Mouse (Mus musculus) liver, embryonic 12.5 days (tissue): ENCODE measurements around the gene Ltbp4. TPM values are rescaled to one million over a fixed set of nuclear protein-coding genes. Genes with fewer than 3 reads are reported as not detected.

ENCODE experiments used
- ATAC-seq: fragments of 200-750 bp; cut with Nextera tagmentation; 2 replicates; pipeline ENCODE4 v1.8.0; 2017; ENCODE audit warnings: moderate number of reproducible peaks, mild to moderate bottlenecking, moderate library complexity
- H3K27ac ChIP-seq: fragments of 300-500 bp; sonication (generic); 2 replicates; pipeline ENCODE4 v1.5.1; 2016; ENCODE audit warnings: mild to moderate bottlenecking
- H3K27me3 ChIP-seq: fragments of 300-500 bp; sonication (generic); replicated peaks from 2 replicates; pipeline ENCODE4 v1.6.1; 2016; ENCODE audit warnings: mild to moderate bottlenecking, moderate library complexity
- H3K36me3 ChIP-seq: fragments of 300-500 bp; sonication (generic); 2 replicates; pipeline ENCODE4 v1.6.1; 2016; ENCODE audit warnings: mild to moderate bottlenecking, moderate library complexity
- H3K4me1 ChIP-seq: fragments of 300-500 bp; sonication (generic); 2 replicates; pipeline ENCODE4 v1.6.1; 2016
- H3K4me2 ChIP-seq: fragments of 300-500 bp; sonication (generic); 2 replicates; pipeline ENCODE4 v1.6.1; 2016; ENCODE audit warnings: mild to moderate bottlenecking, moderate library complexity
- H3K4me3 ChIP-seq: fragments of 300-500 bp; sonication (generic); 2 replicates; pipeline ENCODE4 v1.5.1; 2016; ENCODE audit warnings: mild to moderate bottlenecking, moderate library complexity
- H3K9ac ChIP-seq: fragments of 300-500 bp; sonication (generic); 2 replicates; pipeline ENCODE4 v1.6.1; 2016; ENCODE audit warnings: mild to moderate bottlenecking, moderate library complexity
- H3K9me3 ChIP-seq: fragments of 300-500 bp; sonication (generic); replicated peaks from 2 replicates; pipeline ENCODE4 v1.6.1; 2016; ENCODE audit warnings: mild to moderate bottlenecking, moderate library complexity
- WGBS: fragments of 180-500 bp; shearing (Covaris S2); methylation state at CpG from one replicate; pipeline ENCODE4 v1.1.7; 2016; ENCODE audit not compliant: insufficient replicate concordance; 5-methylcytosine and 5-hydroxymethylcytosine counted together
- polyA plus RNA-seq: library from polyadenylated mRNA; unstranded; fragments of >200 nt; fragmentation: Nextera tagmentation; extraction: Ambion mirVana; gene quantifications from 2 replicates; pipeline ENCODE4 v1.2.1, GENCODE M21; 2016

Ltbp4 gene
- polyA plus RNA-seq, 1 experiment from 2014 or later = 5.7 TPM

- Histone ChIP-seq H3K4me1 (peaks cover 10% of the 10 kb centered on the region), H3K36me3 (no peaks in the 10 kb centered on the region), H3K27ac (no peak overlapping the region), H3K9me3 (no peaks in the 10 kb centered on the region), H3K9ac (no peak overlapping the region), H3K27me3 (peaks cover 31% of the 10 kb centered on the region), H3K4me3 (no peak overlapping the region), H3K4me2 (no peak overlapping the region)
- no peak for ATAC-seq
- 73% methylated on average over 7 of the region's 7 CpGs for WGBS
Observed at GRCm38 (mm10) chr7:27288732-27289131, 48.8 kb downstream of the Ltbp4 start.

- no peaks in the 10 kb centered on the region for H3K9me3 ChIP-seq
- no peak overlapping the region; the same call in 1 of the 2 replicates for H3K9ac ChIP-seq
- no peak overlapping the region for H3K4me3 ChIP-seq
- H3K4me2 ChIP-seq = peak overlapping the region; percentile 37
- no peak overlapping the region for H3K27ac ChIP-seq
- H3K27me3 ChIP-seq = peaks cover 31% of the 10 kb centered on the region
- peaks cover 4% of the 10 kb centered on the region for H3K36me3 ChIP-seq
- peak; percentile 50 for ATAC-seq
- 3% methylated on average over 8 of the region's 8 CpGs for WGBS
- peaks cover 14% of the 10 kb centered on the region for H3K4me1 ChIP-seq
Observed at GRCm38 (mm10) chr7:27285698-27286066, 51.8 kb downstream of the Ltbp4 start.

DNA sequence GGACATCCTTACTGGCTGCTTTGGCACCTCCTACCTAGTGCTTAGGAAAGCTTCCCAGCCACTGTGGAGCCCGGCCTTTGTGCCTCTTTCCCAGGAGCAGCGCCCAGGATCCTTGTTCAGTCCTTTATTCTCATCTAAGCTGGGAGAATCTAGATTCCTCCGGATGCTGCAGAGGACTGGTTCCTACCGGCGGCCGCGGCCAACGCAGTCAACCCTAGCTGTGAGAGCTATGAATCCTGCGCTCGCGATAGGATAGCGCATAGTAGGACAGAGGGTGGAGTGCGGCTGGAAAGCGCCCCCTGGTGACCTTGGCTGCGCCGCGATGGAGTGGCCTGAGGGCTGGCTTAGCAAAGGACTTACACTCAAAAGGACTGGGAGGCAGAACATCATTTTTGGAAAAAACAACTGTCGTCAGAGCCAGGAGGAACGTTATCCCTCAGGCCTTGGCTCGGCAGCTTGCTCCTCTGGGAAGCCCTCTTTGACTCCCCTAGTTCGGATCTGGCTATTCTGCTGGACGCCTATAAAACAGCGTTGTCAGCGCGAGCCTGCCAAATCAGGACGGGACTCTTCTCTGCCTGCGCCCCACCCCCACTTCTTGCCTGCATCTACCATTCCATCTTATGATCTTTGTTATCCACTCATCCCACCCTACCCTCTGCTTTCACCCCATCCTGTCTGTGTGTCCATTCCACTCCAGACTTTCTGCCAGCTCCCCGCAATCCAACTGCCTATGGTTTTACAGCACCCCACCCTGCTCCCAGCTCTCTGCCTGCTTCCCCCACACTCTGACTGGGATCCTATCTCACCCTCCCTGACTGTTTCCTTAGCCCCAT lies 52.4 kb downstream of the Ltbp4 start:
- no peak overlapping the region for H3K4me3 ChIP-seq
- 4% methylated on average over 28 of the region's 28 CpGs for WGBS
- peak overlapping the region; percentile 37 for H3K4me2 ChIP-seq
- H3K4me1 ChIP-seq = peaks cover 14% of the 10 kb centered on the region
- no peaks in the 10 kb centered on the region for H3K9me3 ChIP-seq
- H3K27ac ChIP-seq = no peak overlapping the region
- H3K27me3 ChIP-seq = peaks cover 31% of the 10 kb centered on the region
- no peak overlapping the region; the same call in 1 of the 2 replicates for H3K9ac ChIP-seq
- H3K36me3 ChIP-seq = peaks cover 5% of the 10 kb centered on the region
- ATAC-seq = peak; percentile 50

- WGBS = 77% methylated on average over 4 of the region's 4 CpGs
Observed at GRCm38 (mm10) chr7:27282225-27282624, 55.3 kb downstream of the Ltbp4 start.

DNA sequence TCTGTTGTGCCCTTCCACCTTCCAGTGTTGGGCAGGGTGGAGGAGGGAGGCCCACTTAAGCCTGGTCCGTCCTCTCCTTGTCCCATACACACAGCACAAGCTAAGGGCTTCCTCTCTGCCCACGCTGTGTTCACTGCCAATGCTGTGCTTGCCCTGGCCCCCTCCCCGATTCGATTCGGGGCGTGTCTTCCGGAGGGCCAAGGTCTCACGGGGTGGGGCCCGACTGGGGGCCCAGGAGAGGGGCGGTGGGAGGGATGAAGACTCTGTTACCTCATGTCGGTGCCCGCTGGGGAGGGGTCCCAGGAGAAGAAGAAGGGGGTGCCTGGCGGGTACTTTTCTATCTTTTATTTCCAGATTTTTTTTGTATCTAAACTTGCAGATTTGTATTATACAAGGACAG lies 55.8 kb downstream of the Ltbp4 start:
- H3K9me3 ChIP-seq = no peaks in the 10 kb centered on the region
- no peak overlapping the region for H3K4me3 ChIP-seq
- H3K27ac ChIP-seq = no peak overlapping the region
- H3K4me2 ChIP-seq = no peak overlapping the region
- H3K36me3 ChIP-seq = peaks cover 20% of the 10 kb centered on the region
- H3K4me1 ChIP-seq = peaks cover 16% of the 10 kb centered on the region
- ATAC-seq = no peak
- H3K27me3 ChIP-seq = peaks cover 28% of the 10 kb centered on the region
- 51% methylated on average over 13 of the region's 13 CpGs for WGBS
- no peak overlapping the region for H3K9ac ChIP-seq

More at GRCm38 (mm10) chr7:27282225-27282624, 55.3 kb downstream of the Ltbp4 start:
- Histone ChIP-seq H3K9ac (no peak overlapping the region), H3K4me1 (peaks cover 14% of the 10 kb centered on the region), H3K4me3 (no peak overlapping the region), H3K9me3 (no peaks in the 10 kb centered on the region), H3K4me2 (no peak overlapping the region), H3K27me3 (peaks cover 31% of the 10 kb centered on the region), H3K36me3 (peaks cover 15% of the 10 kb centered on the region), H3K27ac (no peak overlapping the region)
- ATAC-seq = no peak

GRCm38 (mm10) chr7:27277191-27277590 lies 60.3 kb downstream of the Ltbp4 start:
- Histone ChIP-seq H3K9me3 (no peaks in the 10 kb centered on the region), H3K4me1 (peaks cover 22% of the 10 kb centered on the region), H3K27me3 (no peaks in the 10 kb centered on the region), H3K9ac (no peak overlapping the region), H3K36me3 (peaks cover 23% of the 10 kb centered on the region), H3K4me3 (no peak overlapping the region), H3K4me2 (no peak overlapping the region), H3K27ac (no peak overlapping the region)
- no peak for ATAC-seq
- WGBS = 79% methylated on average over 3 of the region's 3 CpGs

DNA sequence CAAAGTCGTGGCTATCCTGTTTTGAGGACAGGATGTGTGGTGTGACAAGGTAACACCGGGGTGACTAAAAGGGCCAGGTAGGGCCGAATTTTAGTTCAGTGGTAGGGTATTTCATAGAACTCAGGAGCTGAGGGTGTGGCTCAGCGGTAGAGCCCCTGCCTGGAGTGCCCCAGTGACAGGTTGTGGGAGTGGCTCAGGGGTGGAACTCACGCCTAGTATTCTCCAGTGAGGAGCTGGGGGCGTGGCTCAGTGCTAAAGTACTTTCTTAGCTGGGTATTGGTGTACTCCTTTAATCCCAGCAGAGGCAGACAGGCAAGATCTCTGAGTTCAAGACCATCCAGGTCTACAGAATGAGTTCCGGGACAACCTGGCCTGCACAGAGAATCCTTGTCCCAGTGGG lies 61.5 kb downstream of the Ltbp4 start:
- Histone ChIP-seq H3K27me3 (no peaks in the 10 kb centered on the region), H3K9ac (no peak overlapping the region), H3K9me3 (no peaks in the 10 kb centered on the region), H3K36me3 (peaks cover 27% of the 10 kb centered on the region), H3K27ac (no peak overlapping the region), H3K4me2 (peak overlapping the region; percentile 6; the same call in 1 of the 2 replicates), H3K4me1 (peaks cover 20% of the 10 kb centered on the region), H3K4me3 (no peak overlapping the region)
- ATAC-seq = peak; percentile 71
- WGBS = 43% methylated on average over 7 of the region's 7 CpGs

DNA sequence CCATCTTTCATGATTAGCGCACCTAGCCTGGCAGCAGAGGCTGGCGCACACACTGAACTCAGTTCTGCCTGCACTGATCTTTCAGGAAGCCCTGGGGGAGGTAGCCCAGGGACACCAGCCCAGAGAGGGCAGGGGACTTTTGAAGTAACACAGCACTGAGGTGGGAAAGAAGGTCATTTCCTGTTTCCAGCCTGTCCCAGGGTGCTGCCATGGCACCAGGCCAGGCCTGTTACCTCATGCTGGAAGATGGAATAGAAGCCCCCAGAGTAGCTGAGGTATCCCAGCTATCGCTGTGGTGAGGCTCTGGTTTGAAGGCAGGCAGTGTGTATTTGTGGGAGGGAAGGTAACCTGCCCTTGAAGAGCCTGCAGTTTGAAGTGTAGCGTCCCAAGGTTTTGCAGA lies 62.6 kb downstream of the Ltbp4 start:
- no peak for ATAC-seq
- Histone ChIP-seq H3K36me3 (peaks cover 29% of the 10 kb centered on the region; the same call in 1 of the 2 replicates), H3K4me1 (peaks cover 20% of the 10 kb centered on the region), H3K9me3 (no peaks in the 10 kb centered on the region), H3K27ac (no peak overlapping the region), H3K27me3 (no peaks in the 10 kb centered on the region), H3K4me2 (no peak overlapping the region), H3K9ac (no peak overlapping the region), H3K4me3 (no peak overlapping the region)
- 77% methylated on average over 4 of the region's 4 CpGs for WGBS

DNA sequence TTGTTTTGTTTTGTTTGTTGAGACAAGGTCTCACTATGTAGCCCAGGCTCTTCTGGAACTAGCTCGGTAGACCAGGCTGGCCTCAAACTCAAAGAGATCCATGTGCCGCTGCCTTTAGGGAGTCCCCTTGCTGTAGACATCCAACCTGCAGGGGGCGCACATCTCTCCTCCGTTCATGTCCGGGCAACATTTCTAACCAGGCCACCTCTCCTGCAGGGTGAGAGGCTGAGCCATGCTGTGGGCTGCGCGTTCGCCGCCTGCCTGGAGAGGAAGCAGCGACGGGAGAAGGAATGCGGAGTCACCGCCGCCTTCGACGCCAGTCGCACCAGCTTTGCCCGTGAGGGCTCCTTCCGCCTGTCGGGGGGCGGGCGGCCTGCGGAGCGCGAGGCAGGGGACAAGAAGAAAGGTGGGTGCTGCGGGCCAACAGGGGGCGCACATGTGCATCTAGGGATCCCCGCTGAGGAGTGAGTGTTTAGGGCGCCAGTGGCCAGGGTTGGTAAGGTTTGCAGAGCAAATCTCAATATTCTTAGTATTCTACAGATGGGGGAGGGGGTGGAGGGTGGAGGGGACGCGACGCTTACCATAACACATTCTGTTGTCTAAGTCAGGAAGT lies 63.6 kb downstream of the Ltbp4 start:
- Histone ChIP-seq H3K36me3 (peaks cover 32% of the 10 kb centered on the region; the same call in 1 of the 2 replicates), H3K9ac (peak overlapping the region; percentile 60), H3K4me1 (peaks cover 20% of the 10 kb centered on the region), H3K4me2 (peak overlapping the region; percentile 72), H3K27ac (peak overlapping the region; percentile 59; the same call in 1 of the 2 replicates), H3K27me3 (no peaks in the 10 kb centered on the region), H3K4me3 (peak overlapping the region; percentile 50), H3K9me3 (no peaks in the 10 kb centered on the region)
- ATAC-seq = peak; percentile 69
- 25% methylated on average over 32 of the region's 32 CpGs for WGBS

DNA sequence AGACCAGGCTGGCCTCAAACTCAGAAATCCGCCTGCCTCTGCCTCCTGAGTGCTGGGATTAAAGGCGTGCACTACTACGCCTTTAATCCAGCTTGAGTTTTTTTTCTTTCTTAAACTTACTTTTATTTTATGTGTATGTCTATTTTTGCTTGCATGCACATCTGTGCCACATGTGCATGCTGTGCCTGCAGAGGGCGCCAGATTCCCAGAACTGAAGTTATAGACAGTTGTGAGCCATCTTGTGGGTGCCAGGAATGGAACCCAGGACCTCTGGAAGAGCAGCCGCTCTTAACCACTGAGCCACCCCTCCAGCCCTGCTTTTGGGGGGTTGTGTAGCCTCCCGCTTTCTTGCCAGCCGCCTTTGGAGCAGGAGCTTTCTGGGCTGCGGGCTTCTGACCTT lies 66.1 kb downstream of the Ltbp4 start:
- Histone ChIP-seq H3K4me2 (no peak overlapping the region), H3K27ac (no peak overlapping the region), H3K4me3 (no peak overlapping the region), H3K4me1 (peaks cover 15% of the 10 kb centered on the region), H3K9ac (no peak overlapping the region), H3K36me3 (peaks cover 24% of the 10 kb centered on the region; the same call in 1 of the 2 replicates), H3K9me3 (no peaks in the 10 kb centered on the region), H3K27me3 (no peaks in the 10 kb centered on the region)
- WGBS = 73% methylated on average over 8 of the region's 8 CpGs
- ATAC-seq = no peak

GRCm38 (mm10) chr7:27266515-27267128 lies 70.9 kb downstream of the Ltbp4 start:
- ATAC-seq = no peak
- H3K4me2 ChIP-seq = no peak overlapping the region
- H3K4me1 ChIP-seq = no peaks in the 10 kb centered on the region
- H3K9ac ChIP-seq = no peak overlapping the region
- H3K36me3 ChIP-seq = peaks cover 23% of the 10 kb centered on the region; the same call in 1 of the 2 replicates
- no peak overlapping the region for H3K4me3 ChIP-seq
- no peaks in the 10 kb centered on the region for H3K27me3 ChIP-seq
- H3K27ac ChIP-seq = no peak overlapping the region
- 70% methylated on average over 20 of the region's 20 CpGs for WGBS
- no peaks in the 10 kb centered on the region for H3K9me3 ChIP-seq

DNA sequence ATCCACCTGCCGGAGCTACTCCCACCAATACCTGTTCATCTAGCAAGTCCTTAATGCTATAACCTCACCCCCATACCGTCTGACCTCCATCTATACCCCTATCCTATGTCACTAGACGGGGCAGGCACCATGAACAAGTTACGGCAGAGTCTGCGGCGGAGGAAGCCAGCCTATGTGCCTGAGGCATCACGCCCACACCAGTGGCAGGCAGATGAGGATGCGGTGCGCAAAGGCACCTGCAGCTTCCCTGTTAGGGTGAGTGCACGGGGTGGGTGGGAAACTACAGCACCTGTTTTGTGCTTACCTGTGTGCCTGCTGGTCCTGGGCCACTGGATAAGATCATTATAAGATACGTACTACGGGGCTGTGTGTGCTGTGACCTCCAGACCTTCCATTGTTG lies 72.7 kb downstream of the Ltbp4 start:
- WGBS = 77% methylated on average over 12 of the region's 12 CpGs
- no peak for ATAC-seq

More for the DNA sequence above, 72.7 kb downstream of the Ltbp4 start:
- Histone ChIP-seq H3K27me3 (peaks cover 3% of the 10 kb centered on the region; the same call in 1 of the 2 replicates), H3K4me3 (no peak overlapping the region), H3K9ac (no peak overlapping the region), H3K27ac (no peak overlapping the region), H3K9me3 (no peaks in the 10 kb centered on the region), H3K4me2 (no peak overlapping the region), H3K36me3 (peaks cover 12% of the 10 kb centered on the region; the same call in 1 of the 2 replicates), H3K4me1 (peaks cover under 1% of the 10 kb centered on the region)
